8 mouse cellular contexts compared by ENCODE assay signal in genomic region chr11:101316501-101316917, GRCm38 (mm10). TPM values are rescaled to one million over a fixed set of nuclear protein-coding genes. Genes with fewer than 3 reads are reported as not detected.
DNase-seq lines count a peak whose midpoint lies in the region; ATAC-seq lines count a peak whose summit lies in the region.

No protein-coding gene starts in this region.

- under 1% methylated on average over 17 of the region's 17 CpGs for WGBS in embryonic facial prominence, embryonic 11.5 days
- WGBS in hindbrain, embryonic 16.5 days: under 1% methylated on average over 17 of the region's 17 CpGs
- 0% methylated on average over 17 of the region's 17 CpGs for WGBS in lung, embryonic 16.5 days

- peak overlapping the region; percentile 75 for H3K4me2 ChIP-seq in embryonic facial prominence, embryonic 11.5 days (ENCODE audit: low read depth, low read length)
- peak overlapping the region; percentile 98 for H3K4me2 ChIP-seq in hindbrain, embryonic 16.5 days (ENCODE audit: low read length)
- H3K4me2 ChIP-seq in lung, embryonic 16.5 days (ENCODE audit: low read depth, low read length): peak overlapping the region; percentile 82

- ATAC-seq in CD4-positive, CD25-positive, alpha-beta regulatory T cell, adult 4 months: peak; percentile 21
- ATAC-seq in embryonic facial prominence, embryonic 11.5 days (replicated peaks; ENCODE audit: insufficient number of reproducible peaks, low FRiP score, low TSS enrichment, low read depth): peak; percentile 57
- peak; percentile 66 for ATAC-seq in hindbrain, embryonic 16.5 days
- peak; percentile 56 for ATAC-seq in lung, embryonic 16.5 days (ENCODE audit: low read depth)
- no peak; the same call in 1 of the 2 replicates for ATAC-seq in cerebellum, adult (ENCODE audit: insufficient number of reproducible peaks, low FRiP score, low TSS enrichment)

- H3K4me3 ChIP-seq in embryonic facial prominence, embryonic 11.5 days (ENCODE audit: low read depth, low read length): peak overlapping the region; percentile 76
- peak overlapping the region; percentile 59 for H3K4me3 ChIP-seq in hindbrain, embryonic 16.5 days (ENCODE audit: low read length)
- H3K4me3 ChIP-seq in lung, embryonic 16.5 days (ENCODE audit: low read length): peak overlapping the region; percentile 72

- no peaks in the 10 kb centered on the region for H3K9me3 ChIP-seq in embryonic facial prominence, embryonic 11.5 days (replicated peaks; ENCODE audit: control insufficient read depth, low read length)
- H3K9me3 ChIP-seq in hindbrain, embryonic 16.5 days (ENCODE audit: control insufficient read depth, low read length): no peaks in the 10 kb centered on the region
- no peaks in the 10 kb centered on the region for H3K9me3 ChIP-seq in lung, embryonic 16.5 days (ENCODE audit: control insufficient read depth, low read length)

- peak; percentile 18 to 31 for DNase-seq in frontal cortex, postnatal 10 days (ENCODE audit: low spot score in 2 of 2)
- no peak for DNase-seq in frontal cortex, postnatal 25 days (ENCODE audit: low spot score in 2 of 2)
- DNase-seq in embryonic facial prominence, embryonic 11.5 days (ENCODE audit: low spot score): peak; percentile 24
- peak; percentile 39 to 55 for DNase-seq in spleen, postnatal 14 days (ENCODE audit: low spot score in 2 of 2)

- peak overlapping the region; percentile 94 for H3K9ac ChIP-seq in embryonic facial prominence, embryonic 11.5 days (replicated peaks; ENCODE audit: low read length)
- H3K9ac ChIP-seq in hindbrain, embryonic 16.5 days (ENCODE audit: low read depth, low read length): peak overlapping the region; percentile 73
- H3K9ac ChIP-seq in lung, embryonic 16.5 days (ENCODE audit: low read length): peak overlapping the region; percentile 86

- H3K27me3 ChIP-seq in embryonic facial prominence, embryonic 11.5 days (ENCODE audit: control insufficient read depth, insufficient read depth, low read length): no peaks in the 10 kb centered on the region
- H3K27me3 ChIP-seq in hindbrain, embryonic 16.5 days (replicated peaks; ENCODE audit: control insufficient read depth, insufficient read depth, low read length): no peaks in the 10 kb centered on the region
- no peaks in the 10 kb centered on the region for H3K27me3 ChIP-seq in lung, embryonic 16.5 days (ENCODE audit: control insufficient read depth, insufficient read depth, low read depth, low read length)

- H3K27ac ChIP-seq in embryonic facial prominence, embryonic 11.5 days (replicated peaks; ENCODE audit: low read depth, low read length): peak overlapping the region; percentile 73; the same call in 1 of the 2 replicates
- H3K27ac ChIP-seq in hindbrain, embryonic 16.5 days (ENCODE audit: low read depth, low read length): peak overlapping the region; percentile 83
- peak overlapping the region; percentile 26 for H3K27ac ChIP-seq in lung, embryonic 16.5 days (ENCODE audit: low read length)

- no peaks in the 10 kb centered on the region for H3K4me1 ChIP-seq in embryonic facial prominence, embryonic 11.5 days (ENCODE audit: control insufficient read depth, insufficient read depth, low read length)
- H3K4me1 ChIP-seq in hindbrain, embryonic 16.5 days (ENCODE audit: control insufficient read depth, insufficient read depth, low read depth, low read length): peaks cover 15% of the 10 kb centered on the region
- peaks cover 11% of the 10 kb centered on the region for H3K4me1 ChIP-seq in lung, embryonic 16.5 days (replicated peaks; ENCODE audit: control insufficient read depth, insufficient read depth, low read length)

- H3K36me3 ChIP-seq in embryonic facial prominence, embryonic 11.5 days (replicated peaks; ENCODE audit: control insufficient read depth, insufficient read depth, low read depth, low read length): peaks cover 13% of the 10 kb centered on the region
- peaks cover 15% of the 10 kb centered on the region for H3K36me3 ChIP-seq in hindbrain, embryonic 16.5 days (ENCODE audit: control insufficient read depth, insufficient read depth, low read length)
- H3K36me3 ChIP-seq in lung, embryonic 16.5 days (ENCODE audit: control insufficient read depth, insufficient read depth, low read length): peaks cover 28% of the 10 kb centered on the region

RNA-seq across cellular contexts. Expression of gene Psme3, which starts 0.5 kb away (rescaled TPM):
- 10 to 100 TPM; 29.8 to 30.0 TPM for polyA plus RNA-seq in CD4-positive, CD25-positive, alpha-beta regulatory T cell, adult 4 months (2017; shearing (Covaris generic))
- polyA plus RNA-seq in embryonic facial prominence, embryonic 11.5 days (2014; fragmentation: Nextera tagmentation; extraction: Ambion mirVana): 150 and 154 TPM in 2 replicates
- polyA plus RNA-seq in hindbrain, embryonic 16.5 days (2015; fragmentation: Nextera tagmentation; extraction: Ambion mirVana): 106 and 117 TPM in 2 replicates
- polyA plus RNA-seq in lung, embryonic 16.5 days (2015; fragmentation: Nextera tagmentation; extraction: Ambion mirVana): 94.0 and 101 TPM in 2 replicates

RNA-seq across cellular contexts. Expression of gene Aoc2, which starts 8.4 kb away (rescaled TPM):
- 1 to 10 TPM; 2.3 to 3.0 TPM for polyA plus RNA-seq in CD4-positive, CD25-positive, alpha-beta regulatory T cell, adult 4 months (2017; shearing (Covaris generic))
- 1.2 TPM in 2 replicates for polyA plus RNA-seq in embryonic facial prominence, embryonic 11.5 days (2014; fragmentation: Nextera tagmentation; extraction: Ambion mirVana)
- 0.93 and 2.1 TPM in 2 replicates for polyA plus RNA-seq in hindbrain, embryonic 16.5 days (2015; fragmentation: Nextera tagmentation; extraction: Ambion mirVana)
- 0.92 and 1.2 TPM in 2 replicates for polyA plus RNA-seq in lung, embryonic 16.5 days (2015; fragmentation: Nextera tagmentation; extraction: Ambion mirVana)

RNA-seq across cellular contexts. Expression of gene Aoc3, which starts 13.9 kb away (rescaled TPM):
- polyA plus RNA-seq in CD4-positive, CD25-positive, alpha-beta regulatory T cell, adult 4 months (2017; shearing (Covaris generic)): not detected
- 0.04 TPM in 1 of 2 replicates, not detected in the other for polyA plus RNA-seq in embryonic facial prominence, embryonic 11.5 days (2014; fragmentation: Nextera tagmentation; extraction: Ambion mirVana)
- 0.15 and 0.29 TPM in 2 replicates for polyA plus RNA-seq in hindbrain, embryonic 16.5 days (2015; fragmentation: Nextera tagmentation; extraction: Ambion mirVana)
- polyA plus RNA-seq in lung, embryonic 16.5 days (2015; fragmentation: Nextera tagmentation; extraction: Ambion mirVana): 1.9 and 2.2 TPM in 2 replicates

RNA-seq across cellular contexts. Expression of gene Becn1, which starts 14.4 kb away (rescaled TPM):
- 10 to 100 TPM; 68.1 to 99.6 TPM for polyA plus RNA-seq in CD4-positive, CD25-positive, alpha-beta regulatory T cell, adult 4 months (2017; shearing (Covaris generic))
- polyA plus RNA-seq in embryonic facial prominence, embryonic 11.5 days (2014; fragmentation: Nextera tagmentation; extraction: Ambion mirVana): 158 and 160 TPM in 2 replicates
- 175 and 182 TPM in 2 replicates for polyA plus RNA-seq in hindbrain, embryonic 16.5 days (2015; fragmentation: Nextera tagmentation; extraction: Ambion mirVana)
- polyA plus RNA-seq in lung, embryonic 16.5 days (2015; fragmentation: Nextera tagmentation; extraction: Ambion mirVana): 136 and 151 TPM in 2 replicates

RNA-seq across cellular contexts. Expression of gene Coa3, which starts 37.6 kb away (rescaled TPM):
- polyA plus RNA-seq in CD4-positive, CD25-positive, alpha-beta regulatory T cell, adult 4 months (2017; shearing (Covaris generic)): 100 to 1,000 TPM; 132 to 135 TPM
- polyA plus RNA-seq in embryonic facial prominence, embryonic 11.5 days (2014; fragmentation: Nextera tagmentation; extraction: Ambion mirVana): 193 and 212 TPM in 2 replicates
- polyA plus RNA-seq in hindbrain, embryonic 16.5 days (2015; fragmentation: Nextera tagmentation; extraction: Ambion mirVana): 226 and 232 TPM in 2 replicates
- polyA plus RNA-seq in lung, embryonic 16.5 days (2015; fragmentation: Nextera tagmentation; extraction: Ambion mirVana): 184 and 187 TPM in 2 replicates

Comparison
In these comparisons a context has a peak if more than half of its experiments do, and no peak if none do; other contexts are left out.
1. DNase-seq: peak in frontal cortex, postnatal 10 days (2 of 2), embryonic facial prominence, embryonic 11.5 days (single experiment) and spleen, postnatal 14 days (2 of 2); none in frontal cortex, postnatal 25 days (0 of 2).
2. H3K27ac ChIP-seq: peak in every context shown above with its lines; median percentile 83 in hindbrain, embryonic 16.5 days; 73 in embryonic facial prominence, embryonic 11.5 days; 26 in lung, embryonic 16.5 days.
3. Peak in every context shown above with its lines, with median percentiles within 50 percentile points of each other: H3K4me2 ChIP-seq, H3K4me3 ChIP-seq and H3K9ac ChIP-seq.